Mouse (Mus musculus): ENCODE results near the gene Sigmar1. TPM values are rescaled to one million over a fixed set of nuclear protein-coding genes. Genes with fewer than 3 reads are reported as not detected.
"Not testable (repeated sequence)": the region's sequence is repeated elsewhere in the genome, so short reads cannot be mapped to it uniquely, and the experiment has no call there.

Sigmar1 gene
- polyA plus RNA-seq, 1 experiment = 60.9 TPM

- no peak for DNase-seq (ENCODE audit: extremely low spot score in 1 of 2, low spot score in 1 of 2)
Observed at GRCm38 (mm10) chr4:41712421-41713196, 43.3 kb downstream of the Sigmar1 start.

GRCm38 (mm10) chr4:41711705-41712375, 44.1 kb downstream of the Sigmar1 start:
- no peak for DNase-seq (ENCODE audit: extremely low spot score in 1 of 2, low spot score in 1 of 2)

- no peak for DNase-seq (ENCODE audit: extremely low spot score in 1 of 2, low spot score in 1 of 2)
Observed at GRCm38 (mm10) chr4:41710229-41710628, 45.7 kb downstream of the Sigmar1 start.

DNA sequence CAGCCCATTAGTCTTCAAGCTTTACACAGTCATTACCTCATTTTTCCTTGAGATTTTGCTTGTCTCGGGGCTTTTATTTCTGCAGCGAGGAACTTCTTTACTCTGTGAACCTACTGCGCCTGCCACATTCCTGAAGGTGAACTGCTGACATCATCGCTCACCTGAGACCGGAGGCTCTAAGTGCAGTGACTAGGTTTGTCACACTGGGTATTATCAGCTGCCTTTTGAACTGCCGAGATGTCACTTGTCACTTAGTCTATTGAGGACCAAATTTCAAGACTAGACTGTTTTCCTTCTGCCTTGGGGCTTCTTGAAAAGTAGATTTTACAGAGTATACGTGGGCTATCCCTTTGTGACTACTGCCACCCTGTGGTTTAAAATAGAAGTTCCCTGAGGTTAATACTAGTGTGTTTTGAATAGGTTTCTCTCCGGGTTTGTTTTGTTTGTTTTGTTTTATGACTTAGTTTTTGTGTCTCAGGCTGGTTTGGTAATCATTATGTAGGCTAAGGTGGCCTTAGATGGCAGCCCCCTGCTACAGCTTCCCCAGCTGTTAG, 47.7 kb downstream of the Sigmar1 start:
- DNase-seq (ENCODE audit: extremely low spot score in 1 of 2, low spot score in 1 of 2) = peak in 1 of 2 experiments; percentile 87

- DNase-seq (ENCODE audit: extremely low spot score in 1 of 2, low spot score in 1 of 2) = peak; percentile 77 to 89
Observed at GRCm38 (mm10) chr4:41707011-41707535, 48.9 kb downstream of the Sigmar1 start.

DNA sequence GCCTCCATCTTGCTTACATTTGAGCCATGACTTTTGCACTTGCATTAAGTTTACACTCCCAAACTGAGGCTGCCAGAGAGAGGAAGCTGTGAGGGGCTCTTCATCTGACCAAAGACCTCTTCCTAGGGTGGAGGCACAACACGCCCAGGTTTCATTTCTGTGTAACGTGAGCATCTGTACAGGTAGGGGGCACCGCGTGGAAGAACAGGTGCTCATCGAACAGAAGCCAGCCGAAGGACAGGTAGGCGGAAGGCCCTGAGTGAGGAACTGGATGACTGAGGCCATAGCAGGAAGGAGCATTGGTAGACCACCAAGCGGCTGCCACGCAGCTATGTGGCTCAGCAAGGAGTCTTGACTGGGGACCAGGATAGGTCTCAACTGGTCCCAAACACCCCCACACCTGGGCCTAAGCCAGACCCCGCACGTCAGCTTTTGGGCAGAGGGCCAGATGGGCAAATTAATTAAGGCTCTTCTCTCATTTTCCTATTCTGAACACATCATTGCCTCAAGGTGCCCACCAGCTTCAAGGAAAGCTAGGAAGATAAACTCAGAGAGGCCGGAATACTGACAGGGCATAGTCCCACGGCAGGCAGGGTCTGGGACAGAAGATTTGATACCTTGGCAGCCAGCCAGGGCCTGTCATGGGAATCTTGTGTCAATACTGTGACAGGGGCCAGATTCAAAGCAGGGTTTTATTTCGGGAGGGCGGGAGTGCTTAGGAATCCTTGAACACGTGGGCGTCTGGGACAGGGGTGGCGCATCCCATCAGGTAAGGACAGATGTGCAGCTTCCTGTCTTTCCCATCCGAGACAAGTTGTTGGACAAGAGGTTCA, 49.8 kb downstream of the Sigmar1 start:
- no peak for DNase-seq (ENCODE audit: extremely low spot score in 1 of 2, low spot score in 1 of 2)

GRCm38 (mm10) chr4:41704651-41705050, 51.3 kb downstream of the Sigmar1 start:
- no peak for DNase-seq (ENCODE audit: extremely low spot score in 1 of 2, low spot score in 1 of 2)

DNA sequence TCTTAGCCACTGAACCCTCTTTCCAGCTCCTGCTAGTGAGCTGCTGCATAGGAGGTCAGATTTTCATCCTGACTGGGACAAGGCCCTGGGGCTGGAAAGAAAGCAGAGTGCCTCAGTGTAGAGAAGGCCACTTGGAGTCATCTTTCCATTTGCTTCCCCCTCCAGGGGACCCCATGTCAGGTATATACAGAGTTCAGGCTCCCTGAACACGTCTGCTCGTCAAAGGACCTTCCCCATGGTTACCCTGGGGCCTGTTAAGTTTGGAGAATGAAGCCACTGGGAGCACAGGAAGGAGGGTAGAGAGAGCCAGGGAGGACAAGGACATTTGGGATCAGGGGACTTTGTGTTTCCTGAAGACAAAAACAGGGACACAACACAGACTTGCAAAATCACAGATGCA, 53.7 kb downstream of the Sigmar1 start:
- not testable (repeated sequence) for DNase-seq (ENCODE audit: extremely low spot score in 1 of 2, low spot score in 1 of 2)

GRCm38 (mm10) chr4:41700224-41700623, 55.7 kb downstream of the Sigmar1 start:
- not testable (repeated sequence) for DNase-seq (ENCODE audit: extremely low spot score in 1 of 2, low spot score in 1 of 2)

GRCm38 (mm10) chr4:41699783-41700182, 56.2 kb downstream of the Sigmar1 start, which contains the start of gene Il11ra1:
Gene Il11ra1 (plus strand): TSS chr4:41699989.
- not testable (repeated sequence) for DNase-seq (ENCODE audit: extremely low spot score in 1 of 2, low spot score in 1 of 2)

DNA sequence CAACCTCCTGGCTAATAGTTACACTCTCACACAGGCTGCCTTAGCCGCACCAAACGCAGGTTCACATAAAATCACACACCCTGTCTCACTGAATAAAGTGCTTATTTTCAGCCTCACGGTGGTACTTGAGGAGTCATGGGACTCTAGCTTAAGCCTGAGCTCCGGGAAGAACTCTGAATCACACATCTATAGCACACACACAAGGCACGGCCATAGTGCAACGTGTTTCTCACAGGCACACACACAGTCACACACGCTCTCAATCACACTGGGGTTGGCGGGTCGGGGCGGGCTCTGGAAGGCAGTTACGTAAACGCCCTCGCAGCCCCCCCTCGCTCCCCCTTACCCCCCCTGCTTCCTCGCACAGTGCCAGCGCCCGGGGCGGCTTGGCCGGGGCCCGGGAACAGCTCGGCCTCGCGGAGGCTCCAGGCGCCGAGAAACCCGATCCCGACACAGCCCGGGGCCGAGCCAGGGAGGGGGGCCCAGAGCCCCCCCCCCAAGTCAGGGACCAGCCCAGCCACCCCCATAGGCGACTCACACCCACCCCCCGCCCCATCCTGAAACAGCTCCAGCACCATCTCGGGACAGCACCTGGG, 57.4 kb downstream of the Sigmar1 start:
- not testable (repeated sequence) for DNase-seq (ENCODE audit: extremely low spot score in 1 of 2, low spot score in 1 of 2)

- peak in 1 of 2 experiments; percentile 91 for DNase-seq (ENCODE audit: extremely low spot score in 1 of 2, low spot score in 1 of 2)
Observed at GRCm38 (mm10) chr4:41696930-41697841, 58.8 kb downstream of the Sigmar1 start, which contains the start of gene Cntfr. Gene Cntfr (minus strand): TSS chr4:41697089.

DNA sequence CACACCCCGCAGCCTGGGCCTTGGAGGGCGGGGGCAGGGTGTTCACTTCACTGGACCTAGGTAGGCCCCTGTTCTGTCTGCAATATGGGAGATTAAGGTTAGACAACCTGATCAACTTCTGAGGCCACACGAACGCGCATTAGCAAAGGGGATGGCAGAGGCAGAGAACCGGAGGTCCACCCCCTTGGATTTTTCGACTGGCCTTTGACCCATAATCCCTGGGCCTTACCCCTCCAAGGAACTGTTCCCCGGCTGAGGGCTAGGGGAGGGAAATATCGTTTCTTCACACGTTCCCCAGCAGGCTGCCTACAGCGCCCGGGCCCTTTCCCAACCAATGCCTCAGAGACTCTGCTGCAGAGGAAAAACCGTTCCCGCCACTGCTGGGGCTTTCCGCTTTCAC, 59.5 kb downstream of the Sigmar1 start:
- DNase-seq (ENCODE audit: extremely low spot score in 1 of 2, low spot score in 1 of 2) = not testable (repeated sequence)

GRCm38 (mm10) chr4:41695800-41696199, 60.2 kb downstream of the Sigmar1 start:
- not testable (repeated sequence) for DNase-seq (ENCODE audit: extremely low spot score in 1 of 2, low spot score in 1 of 2)

DNA sequence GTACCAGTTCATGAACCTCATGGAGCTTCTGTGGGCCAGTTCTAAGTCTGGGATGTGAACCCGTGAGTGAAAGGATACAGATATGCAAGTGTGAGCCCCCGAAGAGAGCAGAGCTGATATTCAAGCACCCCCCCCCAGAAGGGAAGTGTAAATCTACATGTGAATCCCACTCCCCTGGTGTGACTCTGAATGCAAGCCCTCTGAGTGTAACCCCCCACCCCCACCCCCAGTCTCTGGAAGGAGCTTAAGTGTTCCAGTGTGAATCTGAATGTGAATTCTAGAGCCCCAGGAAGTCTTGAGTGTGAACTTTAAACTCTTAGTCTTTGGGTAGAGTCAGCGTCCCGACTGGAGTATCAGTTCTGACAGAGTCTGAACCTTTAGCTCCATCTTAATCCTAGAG, 62.4 kb downstream of the Sigmar1 start:
- not testable (repeated sequence) for DNase-seq (ENCODE audit: extremely low spot score in 1 of 2, low spot score in 1 of 2)

- not testable (repeated sequence) for DNase-seq (ENCODE audit: extremely low spot score in 1 of 2, low spot score in 1 of 2)
Observed at GRCm38 (mm10) chr4:41690014-41690413, 65.9 kb downstream of the Sigmar1 start.

DNA sequence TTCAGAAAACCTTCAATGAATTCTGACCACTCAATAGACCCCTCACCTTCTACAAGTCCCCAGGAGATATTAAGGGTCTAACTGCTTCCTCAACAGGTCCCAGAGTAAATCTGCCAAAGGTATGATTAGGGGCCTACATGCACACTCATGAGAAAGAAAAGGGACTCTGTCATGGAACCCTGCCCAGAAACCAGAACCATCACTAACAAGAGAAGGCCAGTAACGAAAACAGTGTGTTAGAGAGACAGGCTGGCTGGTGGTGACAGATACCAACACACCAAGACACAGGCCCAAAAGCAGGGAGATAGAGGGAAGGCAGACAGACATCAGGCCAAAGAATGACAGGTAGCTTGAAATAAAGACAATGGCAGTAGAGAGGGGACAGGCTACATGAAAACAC, 67.4 kb downstream of the Sigmar1 start:
- not testable (repeated sequence) for DNase-seq (ENCODE audit: extremely low spot score in 1 of 2, low spot score in 1 of 2)
